Mouse (Mus musculus): ENCODE results near the gene Plekhm2. TPM values are rescaled to one million over a fixed set of nuclear protein-coding genes. Genes with fewer than 3 reads are reported as not detected.

Plekhm2 gene
- total RNA-seq, 2 experiments from 2014 or later: 59.1 to 69.1 TPM

DNA sequence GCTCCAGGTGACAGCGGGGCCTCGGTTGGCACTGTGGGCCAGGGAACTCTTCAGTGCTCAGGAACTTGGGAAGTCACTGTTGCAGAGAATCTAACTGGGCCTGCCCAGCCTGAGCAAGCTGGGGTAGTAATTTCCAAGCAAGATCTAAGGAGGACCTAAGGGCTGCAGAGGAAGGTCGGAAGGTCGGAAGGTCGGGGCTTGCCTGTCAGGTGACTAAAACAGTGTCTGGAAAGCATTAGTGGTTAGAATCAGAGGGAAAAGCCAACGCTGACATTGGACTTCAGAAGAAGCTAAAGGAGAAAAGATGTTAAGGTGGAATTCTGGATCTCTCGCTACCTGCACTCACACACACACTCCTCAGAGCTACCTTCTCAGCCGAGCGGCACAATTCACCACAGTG lies 28.7 kb downstream of the Plekhm2 start:
- no peak for DNase-seq (ENCODE audit: extremely low spot score in 1 of 2, low spot score in 1 of 2)

DNA sequence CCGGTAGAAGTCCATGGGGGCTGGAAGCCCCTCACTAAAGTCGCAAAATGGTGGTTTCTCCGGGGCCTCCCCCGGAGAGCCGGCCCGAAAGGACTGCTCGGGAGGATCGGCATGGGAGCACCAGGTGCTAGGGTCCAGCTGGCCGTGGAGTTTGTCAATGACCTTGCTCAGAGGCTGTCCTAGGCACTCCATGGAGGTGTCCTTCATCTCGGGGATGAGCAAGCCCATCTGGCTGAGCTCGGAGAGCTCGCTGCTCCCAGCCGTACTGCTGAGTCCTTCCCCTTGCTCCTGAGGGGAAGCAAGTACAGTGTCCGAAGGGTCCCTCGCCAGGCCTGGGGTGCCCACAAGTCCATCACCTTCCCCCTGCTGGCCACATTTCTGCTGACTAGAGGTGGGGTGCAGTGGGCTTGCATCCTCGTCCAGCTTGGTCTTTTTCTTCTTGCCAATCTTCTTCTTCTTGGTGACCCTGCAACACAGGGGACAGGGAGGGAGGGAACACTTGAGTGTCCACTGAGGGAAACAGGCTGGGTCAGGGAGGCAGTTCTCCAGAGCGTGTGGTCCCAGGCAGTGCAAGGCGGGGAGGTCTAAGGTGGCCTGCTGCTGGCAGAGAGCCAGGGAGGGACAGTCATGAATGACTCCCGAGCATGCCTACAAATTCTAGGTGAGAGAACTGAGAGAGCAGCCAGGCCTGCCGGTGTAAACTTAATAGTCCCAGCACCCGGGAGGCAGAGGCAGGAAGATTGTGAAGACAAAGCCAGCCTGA lies 32.4 kb downstream of the Plekhm2 start:
- DNase-seq (ENCODE audit: extremely low spot score in 1 of 2, low spot score in 1 of 2): no peak

DNA sequence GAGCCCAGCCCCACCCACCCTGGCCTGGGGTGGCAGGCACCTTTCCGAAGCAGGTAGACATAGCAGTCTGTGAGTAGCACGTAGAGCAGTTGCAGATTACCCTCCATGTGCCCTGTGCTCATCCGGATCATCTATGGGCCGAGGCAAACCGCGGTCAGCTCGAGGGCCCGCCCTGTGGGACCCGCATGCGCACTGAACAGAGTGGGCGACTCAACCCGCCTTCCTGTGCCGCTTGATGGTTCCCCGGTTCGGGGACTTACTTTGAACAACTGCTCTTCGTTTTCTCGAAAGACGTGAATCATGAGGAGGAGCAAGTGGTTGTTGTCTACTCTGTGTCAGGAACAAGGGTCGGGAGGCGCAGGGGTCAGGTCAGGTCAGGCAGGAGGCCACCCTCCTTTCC lies 33.4 kb downstream of the Plekhm2 start:
- DNase-seq (ENCODE audit: extremely low spot score in 1 of 2, low spot score in 1 of 2): no peak

DNA sequence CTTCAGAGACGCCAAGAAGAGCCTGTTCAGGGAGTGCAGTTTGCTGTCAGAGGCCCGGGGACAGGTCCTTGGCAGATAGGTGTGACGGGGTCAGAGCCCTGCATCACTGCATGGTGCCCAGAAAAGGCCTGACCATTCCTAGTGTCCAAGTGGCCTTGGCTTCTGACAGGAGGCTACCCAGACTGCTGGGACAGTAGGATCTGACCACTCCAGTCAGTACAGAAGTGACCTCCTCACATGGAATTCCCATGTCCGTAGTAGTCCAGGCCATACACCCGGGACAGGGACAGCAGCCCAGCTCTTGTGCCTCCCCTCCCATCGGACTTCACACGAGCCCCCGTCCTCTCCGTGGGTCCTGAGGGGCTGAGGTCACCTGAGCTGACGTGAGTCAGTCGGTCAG lies 34.7 kb downstream of the Plekhm2 start:
- no peak for DNase-seq (ENCODE audit: extremely low spot score in 1 of 2, low spot score in 1 of 2)

DNA sequence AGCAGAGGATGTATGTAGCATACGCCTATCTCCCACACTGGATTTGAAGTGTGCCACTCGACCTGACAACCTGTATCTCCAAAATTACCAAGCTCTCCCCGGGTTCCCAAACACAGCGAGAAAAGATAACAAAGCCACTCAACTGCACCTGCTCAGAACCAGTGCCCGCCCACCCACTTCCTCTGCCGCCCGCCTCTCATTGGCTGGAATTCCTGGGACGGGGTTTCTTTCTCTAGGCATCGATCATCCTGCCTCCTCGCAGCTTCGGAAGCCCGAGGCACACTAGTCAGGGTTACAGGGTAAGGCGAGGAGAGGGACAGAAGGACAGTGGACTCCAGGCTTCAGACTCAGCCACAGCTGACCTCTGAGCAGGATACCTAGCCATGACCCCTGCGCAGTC lies 36.0 kb downstream of the Plekhm2 start:
- DNase-seq (ENCODE audit: extremely low spot score in 1 of 2, low spot score in 1 of 2): no peak

DNA sequence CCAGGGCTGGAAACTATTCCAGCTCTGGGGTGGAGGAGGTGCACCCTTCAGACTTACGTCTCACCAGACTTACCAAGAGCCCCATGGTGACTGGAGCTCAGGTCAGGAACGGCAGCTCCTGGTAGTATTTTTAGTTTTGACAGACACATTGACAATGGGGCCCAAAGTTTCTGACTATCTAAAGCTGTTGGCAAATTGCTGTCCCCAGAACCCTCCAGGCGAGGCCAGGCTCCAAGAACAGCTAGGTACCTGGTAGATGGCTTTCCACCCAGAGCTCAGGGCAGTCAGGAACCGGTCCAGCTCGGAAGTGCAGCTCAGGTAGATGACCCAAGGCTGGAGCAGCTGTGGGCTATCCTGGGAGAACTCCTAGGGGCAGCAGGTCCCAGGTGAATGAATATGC lies 37.2 kb downstream of the Plekhm2 start:
- no peak for DNase-seq (ENCODE audit: extremely low spot score in 1 of 2, low spot score in 1 of 2)

DNA sequence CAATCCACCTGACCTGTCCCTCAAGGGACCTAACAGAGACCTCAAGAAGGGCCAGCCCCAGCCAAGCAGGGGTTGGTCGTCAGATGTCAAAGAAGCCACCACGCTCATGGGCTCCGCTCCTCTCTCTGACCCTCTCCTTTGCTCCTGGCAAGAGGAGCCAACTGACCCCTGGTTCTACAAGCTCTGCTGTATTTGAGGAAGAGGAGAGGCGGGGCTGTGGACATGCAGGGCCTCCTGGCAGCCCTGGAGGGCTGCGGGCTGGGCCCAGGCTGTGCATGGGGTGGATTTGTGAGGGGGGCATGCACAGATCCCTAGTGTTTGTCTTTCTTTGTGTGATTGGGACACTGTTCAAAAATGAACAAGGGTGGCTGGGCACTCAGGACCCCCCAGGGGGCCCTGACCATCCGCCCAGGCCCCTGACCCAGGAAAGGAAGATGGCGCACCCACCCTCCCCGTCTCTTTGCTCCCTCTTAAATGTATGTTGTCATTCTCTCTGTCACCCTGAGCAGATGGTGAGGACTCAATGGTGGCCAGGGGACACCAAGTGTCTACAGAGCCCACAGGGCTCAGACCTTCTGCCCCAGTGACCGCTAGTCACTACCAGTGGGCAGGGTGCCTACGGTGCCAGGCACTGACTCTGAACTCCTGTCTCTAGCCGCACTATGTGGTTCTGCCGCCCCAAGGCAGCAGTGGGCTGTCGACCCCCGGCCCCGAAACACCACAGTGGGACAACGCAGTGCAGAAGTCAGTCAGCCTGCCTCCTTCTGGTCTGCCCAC lies 38.7 kb downstream of the Plekhm2 start:
- no peak for DNase-seq (ENCODE audit: extremely low spot score in 1 of 2, low spot score in 1 of 2)

DNA sequence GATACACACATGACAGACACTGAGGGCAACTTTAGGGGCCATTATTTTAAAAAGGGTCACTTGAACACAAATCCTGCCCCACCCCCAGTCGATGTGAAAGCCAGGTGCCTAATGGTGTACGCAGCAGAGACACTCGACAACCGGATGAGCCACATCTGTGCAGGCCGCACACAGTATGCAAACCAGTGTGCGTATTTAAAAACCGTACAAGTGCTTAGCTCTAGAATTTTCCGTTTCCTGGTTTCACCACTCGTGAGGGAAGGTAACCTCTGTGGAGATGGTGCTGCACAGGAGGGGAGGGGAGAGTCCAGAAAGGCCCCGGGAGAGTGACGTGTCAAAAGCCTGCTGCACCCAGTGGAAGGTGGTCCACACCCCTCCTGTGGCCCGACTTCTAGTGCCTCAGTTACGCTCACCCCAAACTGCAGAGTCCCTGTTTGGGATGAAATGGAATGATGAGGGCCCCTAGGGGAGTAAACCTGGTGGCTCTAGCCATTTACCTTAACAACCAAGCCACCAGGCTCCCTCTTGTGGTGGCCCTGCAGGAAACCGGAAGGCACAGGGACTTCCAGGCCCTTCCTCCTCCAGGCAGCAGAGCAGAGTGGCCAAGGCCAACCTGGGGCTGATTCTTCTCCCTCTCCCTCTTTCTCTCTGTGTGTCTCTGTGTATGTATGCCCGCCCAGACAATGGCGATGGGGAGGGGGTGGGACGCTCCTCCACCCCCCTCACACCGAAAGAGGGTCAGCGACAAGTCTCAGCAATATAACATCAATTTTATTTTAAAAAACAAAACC lies 39.5 kb downstream of the Plekhm2 start:
- DNase-seq (ENCODE audit: extremely low spot score in 1 of 2, low spot score in 1 of 2): peak in 1 of 2 experiments; percentile 33

DNA sequence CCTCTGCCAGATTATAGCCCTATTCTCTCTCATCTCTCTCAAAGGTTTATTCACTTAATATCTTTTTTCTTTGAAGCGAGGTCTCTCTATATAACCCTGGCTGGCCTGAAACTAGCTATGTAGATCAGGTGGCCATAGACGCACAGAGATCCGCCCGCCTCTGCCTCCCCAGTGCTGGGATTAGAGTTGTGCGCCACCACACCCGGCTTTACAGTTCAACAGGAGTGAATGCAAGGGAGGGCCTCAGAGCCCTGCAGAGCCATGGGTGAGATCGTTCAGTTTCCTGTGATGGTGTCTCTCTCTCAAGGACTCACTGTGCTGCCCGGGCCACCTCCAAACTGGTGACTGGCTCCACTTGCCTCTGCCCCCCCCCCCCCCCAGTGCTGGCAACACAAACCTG lies 40.6 kb downstream of the Plekhm2 start:
- no peak for DNase-seq (ENCODE audit: extremely low spot score in 1 of 2, low spot score in 1 of 2)

DNA sequence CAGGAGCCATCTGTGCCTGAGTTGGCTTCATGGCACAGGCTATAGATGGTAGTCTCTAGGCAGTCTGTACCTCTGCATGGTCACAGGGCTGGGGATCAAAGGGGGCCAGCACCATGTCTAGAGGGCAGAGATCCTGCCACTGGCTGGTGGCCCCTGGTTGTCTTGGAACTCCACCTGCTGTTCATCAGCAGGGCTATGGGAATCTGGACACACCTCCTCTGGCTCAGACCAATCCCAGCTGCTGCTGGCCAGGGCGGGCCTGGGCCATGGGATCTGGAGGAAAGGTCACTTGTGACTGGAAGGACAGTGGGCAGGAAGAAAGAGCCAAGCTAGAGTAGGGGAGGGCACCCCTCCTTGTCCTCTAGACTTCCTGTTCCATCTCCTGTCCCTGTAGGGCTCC lies 41.0 kb downstream of the Plekhm2 start, which contains the start of gene Slc25a34:
Gene Slc25a34, minus strand, starts transcription at position 156 of the 400 bp plus-strand sequence.
- no peak for DNase-seq (ENCODE audit: extremely low spot score in 1 of 2, low spot score in 1 of 2)

DNA sequence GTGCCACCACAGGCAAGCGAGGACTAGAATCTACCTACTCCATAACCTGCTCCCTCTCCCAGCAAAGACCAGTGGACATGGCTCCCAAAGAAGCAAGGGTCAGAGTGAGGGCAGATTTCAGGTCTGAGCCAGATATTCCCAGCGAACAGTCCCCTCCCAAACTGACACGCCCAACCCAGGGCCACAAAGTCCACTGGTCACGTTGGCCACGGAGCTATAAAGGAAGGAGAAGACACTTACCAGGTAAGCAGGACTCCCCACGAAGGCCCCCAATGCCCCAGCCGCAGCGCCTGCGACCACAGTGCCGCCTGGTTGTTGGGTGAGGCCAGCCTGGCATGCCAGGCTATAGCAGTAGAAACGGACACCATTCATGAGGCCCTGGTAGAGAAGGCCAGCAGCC lies 41.7 kb downstream of the Plekhm2 start:
- DNase-seq (ENCODE audit: extremely low spot score in 1 of 2, low spot score in 1 of 2): no peak

DNA sequence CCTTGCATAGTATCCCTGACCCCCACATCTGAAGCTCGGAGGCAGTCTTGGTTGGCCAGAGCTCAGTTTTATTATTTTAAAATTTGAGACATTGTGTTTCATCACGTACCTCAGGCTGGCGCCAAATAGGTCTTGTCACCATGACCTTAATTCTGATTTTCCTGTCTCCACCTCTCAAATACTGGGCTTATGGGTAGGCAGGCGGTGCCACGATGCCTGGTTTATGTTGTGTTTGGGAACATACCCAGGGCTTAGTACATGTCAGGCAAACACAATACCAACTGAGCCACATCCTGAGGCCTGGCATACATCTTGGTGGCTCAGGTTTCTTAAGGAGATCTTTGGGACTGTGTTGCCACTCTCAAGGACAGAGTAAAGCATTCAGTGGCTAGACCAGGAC lies 42.1 kb downstream of the Plekhm2 start:
- DNase-seq (ENCODE audit: extremely low spot score in 1 of 2, low spot score in 1 of 2): no peak

DNA sequence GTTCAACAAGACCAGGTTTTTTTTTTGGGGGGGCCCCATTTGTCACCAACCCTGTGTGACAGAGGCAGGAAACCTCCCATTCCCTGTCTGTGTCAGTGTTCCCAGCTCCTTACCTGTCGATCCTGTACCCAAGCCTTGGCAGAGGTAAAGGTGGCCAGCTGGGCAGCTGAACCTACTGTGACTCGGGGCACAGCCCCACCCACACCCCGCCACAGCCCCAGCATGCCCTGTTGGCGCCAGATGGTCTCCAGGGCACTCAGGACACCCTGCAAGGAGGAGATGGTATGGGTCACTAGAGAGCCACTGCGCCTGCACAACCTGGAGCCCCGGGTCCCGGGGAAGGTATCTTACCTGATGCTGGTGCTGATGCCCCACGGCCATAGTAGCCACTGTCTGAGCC lies 42.6 kb downstream of the Plekhm2 start:
- DNase-seq (ENCODE audit: extremely low spot score in 1 of 2, low spot score in 1 of 2): no peak

DNA sequence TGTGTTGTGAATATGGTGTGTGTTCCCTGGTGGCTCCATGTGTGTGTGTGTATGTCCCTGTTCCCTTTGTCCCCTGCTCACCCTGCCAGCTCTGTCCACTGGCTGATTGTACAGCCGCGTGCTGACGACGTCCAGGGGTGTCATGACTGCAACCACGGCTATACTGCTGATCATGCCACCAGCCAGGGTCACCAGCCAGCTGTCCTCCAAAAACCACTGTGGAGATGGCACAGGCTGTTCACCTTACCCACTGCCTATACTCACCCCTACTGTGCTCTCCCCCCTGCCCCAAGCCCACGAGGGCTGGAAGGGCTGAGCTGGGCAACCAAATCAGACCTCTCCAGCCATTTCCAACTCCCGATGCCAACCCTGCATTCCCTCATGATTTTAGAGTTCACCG lies 43.4 kb downstream of the Plekhm2 start:
- no peak for DNase-seq (ENCODE audit: extremely low spot score in 1 of 2, low spot score in 1 of 2)

DNA sequence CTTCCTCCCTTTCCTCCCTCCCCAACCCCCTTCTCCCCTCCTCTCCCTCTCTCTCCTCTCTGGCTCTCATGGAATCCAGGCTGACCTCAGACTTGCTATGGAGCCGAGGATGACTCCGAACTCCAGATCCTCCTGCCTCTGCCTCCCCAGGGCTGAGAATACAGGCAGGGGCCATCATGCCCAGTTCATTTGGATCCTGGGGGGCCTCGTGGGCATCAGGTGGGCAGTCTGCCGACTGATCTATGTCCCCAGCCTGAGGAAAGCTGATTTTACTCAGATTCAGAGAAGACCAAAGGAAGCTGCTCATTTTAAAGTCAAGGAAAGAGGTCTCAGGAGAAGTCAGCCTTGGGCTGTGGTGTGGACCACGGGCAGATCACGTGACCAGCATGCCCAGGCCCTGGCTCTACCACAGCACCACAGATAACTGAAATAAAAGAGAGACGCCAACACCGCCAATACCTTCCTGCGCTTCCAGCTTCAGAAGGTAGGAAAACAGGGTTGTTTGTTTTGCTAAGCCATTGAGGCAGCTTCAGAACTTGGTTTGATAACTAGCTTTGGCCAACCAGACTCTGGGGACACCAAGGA lies 45.3 kb downstream of the Plekhm2 start:
- no peak for DNase-seq (ENCODE audit: extremely low spot score in 1 of 2, low spot score in 1 of 2)

DNA sequence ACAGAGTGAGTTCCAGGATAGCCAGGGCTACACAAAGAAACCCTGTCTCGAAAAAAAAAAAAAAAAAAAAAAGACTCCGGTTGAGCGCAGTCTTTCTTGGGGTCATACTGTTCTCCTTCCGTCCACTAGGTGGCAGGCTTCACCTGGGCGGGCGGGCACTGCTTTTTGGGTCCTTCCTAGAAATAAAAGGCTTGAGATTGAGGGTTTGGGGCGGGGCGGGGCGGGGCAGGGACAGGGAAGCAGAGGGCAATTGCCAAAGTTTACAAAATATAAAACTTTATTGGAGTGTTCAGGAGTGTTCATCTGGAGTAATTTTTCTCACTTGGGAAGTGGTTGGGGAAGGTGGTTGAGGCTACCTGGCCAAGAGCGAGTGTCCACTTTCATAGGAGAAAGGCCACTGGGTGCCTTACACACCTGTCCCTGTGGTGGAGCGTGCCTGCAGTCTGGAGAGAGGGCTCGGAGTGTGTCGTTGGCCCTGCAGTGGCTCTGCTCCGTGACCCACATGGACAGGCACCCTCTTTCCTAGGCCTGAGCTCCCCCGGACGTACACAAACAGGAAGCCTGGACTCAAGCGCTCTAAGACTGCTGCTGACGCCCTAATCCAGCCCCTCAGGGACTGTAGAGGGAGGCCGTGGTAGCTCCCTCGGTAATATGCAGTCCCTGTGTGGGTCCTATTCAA lies 46.0 kb downstream of the Plekhm2 start, which contains the start of gene Tmem82:
Gene Tmem82, minus strand, starts transcription at position 69 of the 679 bp plus-strand sequence.
- DNase-seq (ENCODE audit: extremely low spot score in 1 of 2, low spot score in 1 of 2): peak; percentile 36 to 57

DNA sequence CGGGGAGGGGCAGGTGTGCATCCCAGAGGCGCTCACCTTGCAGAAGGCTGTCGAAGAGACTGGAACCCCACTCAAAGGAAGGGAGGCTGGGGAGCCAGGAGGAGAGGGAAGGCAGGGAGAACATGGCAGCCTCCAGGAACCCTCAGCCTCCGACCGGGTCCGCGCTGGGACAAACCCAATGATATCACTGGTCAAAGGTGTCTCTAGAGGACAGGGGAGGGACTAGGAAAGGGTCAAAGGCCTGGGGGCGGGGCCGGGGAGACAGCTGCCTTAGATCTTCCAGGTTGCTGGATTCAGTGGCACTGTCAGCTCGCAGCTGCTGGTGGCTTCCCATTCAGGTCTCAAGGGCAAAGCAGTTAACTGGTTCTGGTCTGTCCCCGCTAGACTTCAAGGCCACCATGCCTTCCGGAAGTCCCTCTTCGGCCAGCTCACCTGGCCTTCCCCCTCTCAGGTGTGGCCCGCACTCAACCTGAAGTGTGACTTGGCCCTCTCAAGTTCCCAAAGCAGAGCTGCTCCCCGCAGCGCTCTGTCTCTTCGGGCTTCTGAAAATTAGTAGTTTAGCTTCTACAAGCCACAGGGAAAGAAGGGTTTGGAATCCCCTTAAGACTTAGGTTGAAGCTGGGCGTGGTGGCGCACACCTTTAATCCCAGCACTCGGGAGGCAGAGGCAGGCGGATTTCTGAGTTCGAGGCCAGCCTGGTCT lies 46.7 kb downstream of the Plekhm2 start:
- no peak for DNase-seq (ENCODE audit: extremely low spot score in 1 of 2, low spot score in 1 of 2)

DNA sequence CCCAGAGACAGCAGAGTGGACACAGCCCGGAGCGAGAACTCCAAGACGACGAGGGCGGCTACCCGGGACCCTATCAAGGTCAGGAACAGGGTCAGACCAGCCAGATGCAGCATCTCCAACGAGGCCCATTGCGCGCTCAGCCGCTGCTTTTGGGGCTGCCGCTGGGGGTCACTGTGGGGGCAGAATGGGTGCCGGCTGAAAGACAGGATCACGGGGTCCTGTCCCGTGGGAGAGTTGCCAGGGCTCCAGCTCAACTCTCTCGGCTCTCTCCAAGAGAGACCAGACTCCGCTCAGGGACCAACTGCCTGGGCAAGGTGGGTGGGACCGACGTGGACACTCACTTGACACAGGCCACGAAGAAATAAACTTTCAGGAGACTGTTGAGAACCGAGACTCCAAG lies 47.4 kb downstream of the Plekhm2 start:
- peak in 1 of 2 experiments; percentile 61 for DNase-seq (ENCODE audit: extremely low spot score in 1 of 2, low spot score in 1 of 2)

DNA sequence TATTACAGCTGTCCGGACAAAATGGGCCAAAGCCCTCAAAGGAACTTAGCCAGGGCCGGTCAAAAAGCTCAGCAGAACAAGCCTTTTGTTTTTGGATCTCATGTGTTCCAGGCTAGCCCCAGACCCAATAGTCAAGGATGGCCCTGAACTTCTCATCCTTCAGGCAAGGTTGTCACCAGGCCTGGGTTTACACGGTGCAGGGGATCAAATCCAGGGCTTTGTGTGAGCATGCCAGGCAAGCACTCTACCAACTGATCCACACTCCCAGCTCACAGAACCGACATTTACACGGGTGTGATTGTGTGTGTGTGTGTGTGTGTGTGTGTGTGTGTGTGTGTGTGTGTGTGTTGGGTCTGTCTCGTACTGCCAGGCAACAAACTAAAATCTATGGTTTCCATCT lies 47.9 kb downstream of the Plekhm2 start:
- DNase-seq (ENCODE audit: extremely low spot score in 1 of 2, low spot score in 1 of 2): no peak

All from layer of hippocampus, postnatal 25 days (tissue).